Comparison of ENCODE assay signal across 11 mouse cellular contexts in genomic region chr7:44662168-44662567, GRCm38 (mm10). TPM values are rescaled to one million over a fixed set of nuclear protein-coding genes. Genes with fewer than 3 reads are reported as not detected.
DNase-seq lines count a peak whose midpoint lies in the region; ATAC-seq and TF ChIP-seq lines count a peak whose summit lies in the region.
"Had no signal": no experiment of that assay in that cellular context is flagged by ENCODE, and none has a peak within 500 bp of the region (broad histone marks: within the 10 kb centered on the region; RNA-seq: fewer than 3 reads in every experiment).

No protein-coding gene starts in this region.

- TF ChIP-seq POLR2A in cerebellum, adult 2 months (IDR thresholded peaks at IDR 0.05; ENCODE audit: borderline replicate concordance, insufficient read depth, low read length): no peak

- no peaks in the 10 kb centered on the region; the same call in 1 of the 2 replicates for H3K36me3 ChIP-seq in embryonic facial prominence, embryonic 11.5 days (replicated peaks; ENCODE audit: control insufficient read depth, insufficient read depth, low read depth, low read length)
- H3K36me3 ChIP-seq in intestine, embryonic 16.5 days (ENCODE audit: control insufficient read depth, insufficient read depth, low read length): no peaks in the 10 kb centered on the region; the same call in 1 of the 2 replicates

- no peak overlapping the region for H3K4me3 ChIP-seq in embryonic facial prominence, embryonic 11.5 days (ENCODE audit: low read depth, low read length)
- no peak overlapping the region for H3K4me3 ChIP-seq in intestine, embryonic 16.5 days (ENCODE audit: low read length)
- H3K4me3 ChIP-seq in cerebellum, adult 2 months (replicated peaks; ENCODE audit: insufficient read depth, low read depth, low read length): no peak overlapping the region

- no peaks in the 10 kb centered on the region for H3K4me1 ChIP-seq in embryonic facial prominence, embryonic 11.5 days (ENCODE audit: control insufficient read depth, insufficient read depth, low read length)
- peaks cover 10% of the 10 kb centered on the region for H3K4me1 ChIP-seq in intestine, embryonic 16.5 days (ENCODE audit: control insufficient read depth, insufficient read depth, low read length)
- no peaks in the 10 kb centered on the region for H3K4me1 ChIP-seq in cerebellum, adult 2 months (ENCODE audit: control insufficient read depth, insufficient read depth, low read length)

- WGBS in embryonic facial prominence, embryonic 11.5 days: 9% methylated on average over 8 of the region's 8 CpGs
- WGBS in intestine, embryonic 16.5 days: 10% methylated on average over 8 of the region's 8 CpGs
- WGBS in cerebellum, adult 2 months: 28% methylated on average over 8 of the region's 8 CpGs

- H3K9me3 ChIP-seq in embryonic facial prominence, embryonic 11.5 days (replicated peaks; ENCODE audit: control insufficient read depth, low read length): no peaks in the 10 kb centered on the region
- no peaks in the 10 kb centered on the region for H3K9me3 ChIP-seq in intestine, embryonic 16.5 days (ENCODE audit: control insufficient read depth, low read length)

- no peak for TF ChIP-seq CTCF in cerebellum, adult 2 months (IDR thresholded peaks at IDR 0.05; ENCODE audit: borderline replicate concordance, insufficient read depth, low read depth, low read length)

- peak overlapping the region; percentile 59 for H3K27ac ChIP-seq in embryonic facial prominence, embryonic 11.5 days (replicated peaks; ENCODE audit: low read depth, low read length)
- H3K27ac ChIP-seq in intestine, embryonic 16.5 days (ENCODE audit: low read length): no peak overlapping the region
- H3K27ac ChIP-seq in cerebellum, adult 2 months (ENCODE audit: insufficient read depth, low read length): no peak overlapping the region

- H3K4me2 ChIP-seq in embryonic facial prominence, embryonic 11.5 days (ENCODE audit: low read depth, low read length): no peak overlapping the region
- 0 out of 2 replicates have a peak overlapping the region, but pooled peaks have one; percentile 43 for H3K4me2 ChIP-seq in intestine, embryonic 16.5 days (ENCODE audit: low read depth, low read length)
- H3K4me2 ChIP-seq: heart, embryonic 11.5 days had no signal

- H3K9ac ChIP-seq in embryonic facial prominence, embryonic 11.5 days (replicated peaks; ENCODE audit: low read length): no peak overlapping the region
- H3K9ac ChIP-seq in intestine, embryonic 16.5 days (ENCODE audit: low read depth, low read length): peak overlapping the region; percentile 31; the same call in 1 of the 2 replicates

- ATAC-seq in embryonic facial prominence, embryonic 11.5 days (replicated peaks; ENCODE audit: insufficient number of reproducible peaks, low FRiP score, low TSS enrichment, low read depth): peak; percentile 61; the same call in 1 of the 2 replicates
- peak; percentile 91 for ATAC-seq in intestine, embryonic 16.5 days
- ATAC-seq: hindbrain, embryonic 16.5 days had no signal

- peak; percentile 60 for DNase-seq in embryonic facial prominence, embryonic 11.5 days (ENCODE audit: low spot score)
- peak; percentile 75 to 76 for DNase-seq in kidney, postnatal 36 days
- DNase-seq in lung, postnatal 4 days: peak; percentile 81 to 91
- no peak for DNase-seq in cerebellum, adult 2 months
- DNase-seq in adrenal gland, postnatal 4 days (ENCODE audit: low spot score in 2 of 2): no peak
- no peak for DNase-seq in spleen, adult 18-20 months
- DNase-seq in thymus, postnatal 36 days: no peak
- DNase-seq: left cerebral cortex, postnatal 4 days had no signal

- H3K27me3 ChIP-seq in embryonic facial prominence, embryonic 11.5 days (ENCODE audit: control insufficient read depth, insufficient read depth, low read length): no peaks in the 10 kb centered on the region
- H3K27me3 ChIP-seq in intestine, embryonic 16.5 days (replicated peaks; ENCODE audit: control insufficient read depth, insufficient read depth, low read length): no peaks in the 10 kb centered on the region
- H3K27me3 ChIP-seq in cerebellum, adult 2 months (ENCODE audit: control insufficient read depth, insufficient read depth, low read length): no peaks in the 10 kb centered on the region

RNA-seq across cellular contexts. Expression of gene Myh14, which starts 8.5 kb away (rescaled TPM):
- polyA plus RNA-seq in embryonic facial prominence, embryonic 11.5 days (2014; fragmentation: Nextera tagmentation; extraction: Ambion mirVana): 2.1 and 4.5 TPM in 2 replicates
- polyA plus RNA-seq in intestine, embryonic 16.5 days (2015; fragmentation: Nextera tagmentation; extraction: Ambion mirVana): 70.3 and 81.3 TPM in 2 replicates
- 54.9 and 56.2 TPM in 2 replicates for polyA plus RNA-seq in cerebellum, adult 2 months (2012; rRNA removed)
- total RNA-seq in adrenal gland, postnatal 4 days (2021): 1 to 10 TPM; 7.0 to 8.2 TPM

RNA-seq across cellular contexts. Expression of gene Izumo2, which starts 46.4 kb away (rescaled TPM):
- polyA plus RNA-seq in embryonic facial prominence, embryonic 11.5 days (2014; fragmentation: Nextera tagmentation; extraction: Ambion mirVana): not detected in 2 replicates
- not detected in 2 replicates for polyA plus RNA-seq in intestine, embryonic 16.5 days (2015; fragmentation: Nextera tagmentation; extraction: Ambion mirVana)
- polyA plus RNA-seq in cerebellum, adult 2 months (2012; rRNA removed): not detected in 2 replicates
- total RNA-seq in adrenal gland, postnatal 4 days (2021): not detected
- total RNA-seq: left cerebral cortex, postnatal 4 days had no signal
- polyA plus RNA-seq: heart, embryonic 11.5 days; hindbrain, embryonic 16.5 days had no signal

Comparison
In these comparisons a context has a peak if more than half of its experiments do, and no peak if none do; other contexts are left out.
1. DNase-seq: peak in embryonic facial prominence, embryonic 11.5 days (single experiment), kidney, postnatal 36 days (2 of 2) and lung, postnatal 4 days (2 of 2); none in cerebellum, adult 2 months (0 of 2), adrenal gland, postnatal 4 days (0 of 2), spleen, adult 18-20 months (0 of 2) and thymus, postnatal 36 days (0 of 2).
2. RNA of gene Myh14, which starts 8.5 kb away (polyA plus RNA-seq): 70.3 to 81.3 TPM in intestine, embryonic 16.5 days and 54.9 to 56.2 TPM in cerebellum, adult 2 months; 2.1 to 4.5 TPM in embryonic facial prominence, embryonic 11.5 days; every median in the first group is over 10 times any median in the second.